Mouse (Mus musculus) testis, postnatal 14 days (tissue): ENCODE measurements around the gene Gm4924.

Source experiments
- DNase-seq: peaks from one replicate; pipeline ENCODE4 v3.0.0; 2021; ENCODE audit warnings: low spot score

Gm4924 gene

DNA sequence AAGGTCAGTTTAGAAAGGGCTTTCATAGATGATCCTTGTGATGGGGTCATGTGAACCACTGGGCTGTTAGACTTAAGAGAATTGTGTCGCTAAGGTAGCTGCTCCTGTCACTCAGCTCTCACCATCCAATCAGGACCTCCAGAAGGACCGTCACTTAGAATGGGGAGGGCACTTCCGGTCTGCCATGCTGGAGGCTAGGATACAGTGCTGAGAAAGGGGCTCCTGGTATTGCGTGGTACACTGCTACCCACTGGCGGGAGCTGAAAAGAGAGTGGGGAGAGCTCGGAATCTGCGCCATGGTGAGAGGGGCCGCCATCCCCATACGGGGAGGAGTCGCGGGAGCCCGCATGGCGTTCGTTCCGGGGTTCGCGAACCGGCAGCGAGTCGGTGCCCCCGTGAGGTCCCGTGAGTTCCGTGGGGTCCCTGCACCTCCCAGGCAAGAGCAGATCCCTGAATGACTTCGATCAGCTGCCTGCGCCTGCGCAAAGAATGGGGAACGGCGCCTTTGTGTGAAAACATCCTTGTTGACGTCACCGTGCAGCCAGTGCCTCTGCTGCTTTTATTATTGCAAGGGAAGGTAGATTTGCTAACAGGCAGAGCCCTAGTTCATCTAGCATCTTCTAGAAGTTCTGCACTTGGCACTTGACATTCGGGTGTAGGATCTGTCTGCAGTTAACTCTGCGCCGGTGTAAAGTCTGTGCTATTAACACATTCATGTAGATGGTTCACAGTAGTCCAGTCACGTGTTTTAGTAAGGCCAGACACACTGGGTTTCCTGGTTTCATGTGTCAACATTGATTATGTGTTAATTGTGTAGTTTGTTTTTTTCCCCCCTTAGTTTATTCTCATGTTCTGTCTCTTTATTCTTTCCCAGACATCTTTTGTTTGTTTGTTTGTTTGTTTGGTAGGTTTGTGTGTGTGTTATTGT lies at the start of gene Gm4924:
TSS of gene Gm4924 (plus strand) at position 173 of the 928 bp plus-strand sequence.
- DNase-seq, result peak; percentile 86

DNA sequence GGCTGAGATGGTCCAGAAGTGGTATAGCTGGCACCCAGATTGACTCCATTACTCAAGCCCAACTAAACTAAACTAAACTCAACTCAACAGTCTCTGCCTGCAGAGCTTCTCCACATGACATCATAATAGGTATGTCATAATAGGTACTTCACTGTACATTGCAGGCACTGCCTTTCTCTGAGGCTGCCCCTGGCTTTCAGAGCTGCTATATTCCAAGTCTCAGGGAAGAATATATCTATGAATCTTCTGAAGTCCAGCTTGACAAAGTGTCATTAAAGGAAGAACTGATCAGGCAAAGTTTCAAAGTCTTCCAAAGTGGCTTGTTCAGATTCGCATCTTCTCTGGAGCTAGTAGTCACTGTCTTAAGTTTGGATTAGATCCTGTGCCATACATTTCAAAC lies 37.6 kb upstream of the Gm4924 start, which contains the start of gene 4932415D10Rik:
TSS of gene 4932415D10Rik (minus strand) at position 101 of the 400 bp plus-strand sequence.
- no peak for DNase-seq

DNA sequence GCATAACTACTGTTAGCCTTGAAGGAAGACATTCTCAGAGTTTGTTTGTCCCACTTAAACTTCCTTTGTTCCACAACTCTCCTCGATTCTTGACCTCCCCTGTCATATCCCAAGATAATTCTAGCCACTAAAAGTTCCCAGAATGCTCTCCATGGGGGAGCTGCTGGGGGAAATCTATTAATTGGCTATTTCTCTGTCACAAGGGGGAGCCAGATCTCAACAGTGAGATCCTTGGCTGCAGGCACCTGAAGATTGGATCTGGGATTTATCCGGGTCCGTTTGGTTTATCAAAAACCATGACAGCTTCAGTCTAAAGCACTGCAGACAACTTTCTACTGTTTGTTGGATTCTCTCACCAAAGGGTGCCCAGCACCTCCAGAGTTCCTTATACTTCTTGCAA lies 33.9 kb upstream of the Gm4924 start:
- no peak for DNase-seq

DNA sequence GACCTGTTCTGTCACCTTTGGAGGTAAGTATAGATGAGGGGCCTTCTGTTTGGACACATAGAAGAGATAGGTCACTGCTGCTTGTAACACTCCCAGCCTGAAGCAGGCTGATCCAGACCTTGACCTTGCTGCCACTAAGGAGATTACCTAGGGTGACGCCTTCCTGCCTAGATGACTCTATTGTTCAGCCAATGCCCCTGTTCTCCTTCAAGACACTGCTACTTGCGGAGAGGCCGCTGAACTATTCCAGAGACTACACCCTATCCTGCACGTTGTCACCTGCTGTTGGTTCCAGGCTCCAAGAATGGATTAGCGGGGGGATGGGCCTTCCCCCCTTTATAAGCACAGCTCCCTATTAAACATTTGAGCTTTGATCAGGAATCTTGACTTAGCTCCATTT lies 24.2 kb upstream of the Gm4924 start:
- no peak for DNase-seq

DNA sequence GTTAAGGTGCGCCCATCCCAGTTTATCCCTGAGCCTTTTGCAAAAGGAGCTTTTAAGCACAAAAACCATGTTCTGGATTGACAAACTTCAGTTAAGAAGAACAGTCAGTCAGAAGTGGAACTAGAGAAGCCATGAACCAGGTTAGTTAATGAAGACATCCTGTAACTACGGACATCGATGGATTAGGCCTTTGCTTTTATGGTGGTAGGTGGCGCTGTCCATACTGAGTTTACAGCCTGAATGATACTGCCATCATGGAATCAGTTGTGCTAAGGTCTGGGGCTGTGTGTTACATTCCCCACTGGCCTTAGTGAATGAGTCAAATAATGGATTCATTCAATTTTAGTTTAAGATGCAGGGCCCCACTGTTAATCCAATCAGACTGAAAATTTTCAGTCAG lies 1.3 kb downstream of the Gm4924 start:
- DNase-seq, result no peak

DNA sequence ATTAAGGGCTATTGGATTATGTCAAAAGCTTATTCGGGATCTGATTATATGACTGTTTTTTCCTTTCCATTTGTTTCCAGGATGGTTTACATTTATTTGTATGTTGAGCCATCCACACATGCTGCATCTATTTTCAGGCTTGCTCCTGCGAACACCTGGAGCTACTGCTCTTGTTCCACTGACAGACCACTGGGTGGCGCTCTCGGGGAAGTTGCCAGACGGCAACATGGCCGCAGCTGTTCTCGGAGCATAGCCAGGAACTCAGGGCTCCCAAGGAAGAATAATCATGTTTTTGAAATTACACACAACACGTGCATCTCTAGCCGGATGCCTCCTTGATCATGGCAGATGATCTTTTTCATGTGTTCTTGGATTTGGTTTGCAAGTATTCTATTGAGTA lies 7.9 kb downstream of the Gm4924 start:
- DNase-seq, result no peak

DNA sequence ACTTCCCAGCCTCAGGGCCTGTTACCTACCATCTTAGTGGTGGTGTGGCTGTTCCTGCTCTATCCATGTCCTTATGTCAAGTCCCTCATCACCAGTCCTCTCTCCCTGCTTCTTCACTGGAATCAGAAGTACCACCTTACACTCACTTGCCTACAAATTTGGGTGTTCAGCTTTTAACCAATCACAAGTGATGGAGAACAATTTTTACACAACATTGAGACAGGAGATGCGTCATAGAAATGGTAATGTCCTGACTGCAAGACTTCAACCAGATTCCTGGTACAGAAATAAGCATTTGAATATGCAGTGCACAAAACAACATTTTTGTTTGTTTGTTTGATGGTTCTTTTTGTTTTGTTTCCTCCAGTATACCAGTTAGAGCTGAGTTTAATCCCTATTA lies 28.9 kb downstream of the Gm4924 start:
- DNase-seq, result no peak

DNA sequence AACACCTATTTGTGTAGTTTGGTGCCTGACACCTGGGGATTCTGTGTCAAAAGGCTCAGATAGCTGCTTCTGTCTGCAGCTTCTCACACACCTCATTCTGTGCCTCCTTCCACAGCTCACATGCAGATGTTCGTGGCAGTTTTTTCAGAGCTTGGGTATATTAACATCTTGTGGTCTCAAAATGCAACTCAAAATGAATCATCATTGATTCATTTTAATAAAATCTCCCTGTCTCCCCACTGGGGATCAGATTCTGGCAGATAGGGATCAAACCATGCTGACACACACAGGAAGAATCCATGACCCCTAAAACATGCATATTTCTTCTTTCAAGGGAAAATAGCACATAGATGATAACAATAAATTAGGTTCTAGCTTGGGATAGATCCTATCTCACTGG lies 55.5 kb downstream of the Gm4924 start:
- no peak for DNase-seq

DNA sequence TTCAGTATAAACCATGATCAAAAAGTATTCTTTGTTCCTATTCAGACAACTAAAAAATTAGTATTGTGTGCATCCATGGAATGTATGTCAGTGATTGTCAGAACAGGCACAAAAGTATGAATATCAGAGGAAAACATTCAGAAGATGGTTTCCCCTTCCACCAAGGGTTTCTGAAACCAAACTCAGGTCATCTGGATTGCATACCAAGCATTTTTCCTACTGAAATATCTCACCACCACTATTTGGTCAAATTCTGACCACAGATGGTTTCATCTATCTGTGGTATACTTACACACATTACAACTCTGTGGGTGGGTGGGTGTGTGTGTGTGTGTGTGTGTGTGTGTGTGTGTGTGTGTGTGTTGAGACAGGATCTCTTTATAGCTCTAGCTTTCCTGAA lies 69.6 kb downstream of the Gm4924 start:
- no peak for DNase-seq
